Mouse (Mus musculus) lung, postnatal 0 days (tissue): ENCODE measurements at regions not wholly inside any gene's neighbourhood (a gene's known extent, or its start where the extent isn't known, plus 50 kb on each side); places are given as distances from the start of the nearest gene placed in this dataset.
A peak's percentile ranks its signal among the peaks of the same experiment; 100 is the strongest.

Experiments
- ATAC-seq: fragments of 200-750 bp; cut with Nextera tagmentation; 2 replicates; pipeline ENCODE4 v1.8.0; 2017; ENCODE audit warnings: moderate library complexity
- DNase-seq: peaks from one replicate; pipeline ENCODE4 v3.0.0-alpha.2; 2016; ENCODE audit warnings: low spot score
- H3K27ac ChIP-seq: fragments of 300-500 bp; sonication (generic); 2 replicates; pipeline ENCODE4 v1.5.1; 2014; ENCODE audit warnings: antibody characterized with exemption, mild to moderate bottlenecking, low read length, mixed read lengths
- H3K27me3 ChIP-seq: fragments of 300-500 bp; sonication (generic); replicated peaks from 2 replicates; pipeline ENCODE4 v1.6.1; 2014; ENCODE audit warnings: low read length, mixed read lengths; ENCODE audit not compliant: insufficient read depth
- H3K36me3 ChIP-seq: fragments of 300-500 bp; sonication (generic); 2 replicates; pipeline ENCODE4 v1.6.1; 2014; ENCODE audit warnings: low read length, mixed read lengths; ENCODE audit not compliant: insufficient read depth
- H3K4me1 ChIP-seq: fragments of 300-500 bp; sonication (generic); 2 replicates; pipeline ENCODE4 v1.6.1; 2014; ENCODE audit warnings: antibody characterized with exemption, low read depth, low read length, mixed read lengths; ENCODE audit not compliant: insufficient read depth
- H3K4me2 ChIP-seq: fragments of 300-500 bp; sonication (generic); replicated peaks from 2 replicates; pipeline ENCODE4 v1.6.1; 2014; ENCODE audit warnings: low read depth, mild to moderate bottlenecking, low read length, moderate library complexity, mixed read lengths
- H3K4me3 ChIP-seq: fragments of 300-500 bp; sonication (generic); 2 replicates; pipeline ENCODE4 v1.5.1; 2014; ENCODE audit warnings: low read depth, low read length
- H3K9ac ChIP-seq: fragments of 300-500 bp; sonication (generic); replicated peaks from 2 replicates; pipeline ENCODE4 v1.6.1; 2014; ENCODE audit warnings: low read depth, mild to moderate bottlenecking
- H3K9me3 ChIP-seq: fragments of 300-500 bp; sonication (generic); 2 replicates; pipeline ENCODE4 v1.6.1; 2016; ENCODE audit warnings: low read length, mixed read lengths
- CTCF ChIP-seq: IDR thresholded peaks from 2 replicates; pipeline ENCODE4 v1.5.1; 2016; ENCODE audit warnings: antibody characterized with exemption, mild to moderate bottlenecking
- EP300 ChIP-seq: IDR thresholded peaks from 2 replicates; pipeline ENCODE4 v1.6.1; 2016; ENCODE audit warnings: antibody characterized with exemption, mild to moderate bottlenecking, control low read depth
- WGBS: fragments of 180-500 bp; shearing (Covaris S2); extraction: QIAGEN DNeasy Blood & Tissue Kit; methylation state at CpG from one replicate; pipeline ENCODE4 v1.1.7; 2014; 5-methylcytosine and 5-hydroxymethylcytosine counted together

DNA sequence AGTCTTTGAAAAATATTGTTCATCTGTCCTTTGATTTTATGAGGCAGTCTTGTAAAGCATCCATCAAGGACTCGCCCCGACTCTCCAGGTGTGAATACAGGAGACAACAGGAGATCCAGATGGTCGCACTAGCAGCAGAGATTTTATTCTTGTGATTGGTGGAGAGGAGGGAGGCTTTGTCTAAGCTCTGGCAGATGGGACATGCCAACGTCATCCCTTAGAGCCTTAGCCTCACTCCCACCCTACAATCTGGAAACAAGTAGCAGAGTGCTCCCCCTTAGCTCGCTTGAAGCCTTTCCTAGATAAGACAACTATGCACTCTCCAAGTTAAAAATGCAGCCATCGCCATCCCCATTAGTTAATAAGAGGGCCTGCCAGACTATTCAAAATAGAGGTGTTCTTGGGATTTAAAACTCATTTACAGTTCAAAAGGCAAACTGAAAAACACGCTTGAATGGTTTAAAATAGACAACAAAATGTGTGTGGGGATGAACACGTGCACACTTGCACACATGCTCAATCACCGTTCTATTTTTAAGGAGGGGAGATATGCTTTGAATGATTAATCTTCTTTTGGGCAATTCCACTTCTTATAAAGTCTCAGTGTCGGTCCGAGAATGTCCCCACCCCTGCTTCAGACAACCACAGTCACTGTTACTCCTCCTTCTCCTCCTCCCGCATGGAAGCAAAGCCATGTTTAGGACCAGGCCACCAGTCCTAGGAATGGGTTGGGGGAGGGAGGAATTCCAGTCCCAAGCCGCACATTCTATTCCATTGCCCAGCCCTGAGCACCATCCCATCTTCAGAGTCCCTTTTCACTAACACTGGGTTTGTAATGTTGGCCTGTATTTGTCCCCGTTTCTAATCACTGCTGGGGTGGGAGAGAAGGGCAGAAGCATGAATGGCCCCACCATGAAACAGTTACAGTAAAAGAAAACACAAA is 61.5 kb upstream of the Egln3 start:
- ATAC-seq (no peak), DNase-seq (no peak)
- Histone ChIP-seq H3K27me3 (no peaks in the 10 kb centered on the region), H3K4me1 (peaks cover 15% of the 10 kb centered on the region), H3K4me3 (no peak overlapping the region), H3K9ac (no peak overlapping the region), H3K27ac (no peak overlapping the region), H3K4me2 (no peak overlapping the region), H3K9me3 (no peaks in the 10 kb centered on the region), H3K36me3 (no peaks in the 10 kb centered on the region)
- WGBS: 51% methylated on average over 14 of the region's 14 CpGs
- TF ChIP-seq EP300 (no peak), CTCF (no peak)

DNA sequence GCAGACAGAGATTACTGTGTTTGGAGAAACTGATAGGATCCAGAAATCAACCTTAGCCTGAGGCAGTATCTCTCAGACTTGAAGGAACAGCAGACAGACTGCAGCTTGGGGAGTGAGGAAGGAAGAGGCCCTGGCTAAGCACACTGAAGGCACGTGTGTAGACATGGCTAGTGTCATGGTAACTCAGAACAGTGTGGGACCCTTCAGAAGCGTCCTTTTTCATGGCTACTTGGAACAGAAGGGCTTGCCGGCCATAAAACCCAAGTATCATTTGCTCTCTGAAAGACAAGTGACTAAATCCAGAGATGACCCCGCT is 60.7 kb upstream of the Egln3 start:
- ATAC-seq (no peak), DNase-seq (peak; percentile 24)
- no peak for TF ChIP-seq CTCF
- TF ChIP-seq EP300: no peak
- 38% methylated on average over 4 of the region's 4 CpGs for WGBS
- Histone ChIP-seq H3K36me3 (no peaks in the 10 kb centered on the region), H3K9ac (no peak overlapping the region), H3K4me1 (peaks cover 15% of the 10 kb centered on the region), H3K27ac (no peak overlapping the region), H3K4me2 (no peak overlapping the region), H3K4me3 (no peak overlapping the region), H3K9me3 (no peaks in the 10 kb centered on the region), H3K27me3 (no peaks in the 10 kb centered on the region)

DNA sequence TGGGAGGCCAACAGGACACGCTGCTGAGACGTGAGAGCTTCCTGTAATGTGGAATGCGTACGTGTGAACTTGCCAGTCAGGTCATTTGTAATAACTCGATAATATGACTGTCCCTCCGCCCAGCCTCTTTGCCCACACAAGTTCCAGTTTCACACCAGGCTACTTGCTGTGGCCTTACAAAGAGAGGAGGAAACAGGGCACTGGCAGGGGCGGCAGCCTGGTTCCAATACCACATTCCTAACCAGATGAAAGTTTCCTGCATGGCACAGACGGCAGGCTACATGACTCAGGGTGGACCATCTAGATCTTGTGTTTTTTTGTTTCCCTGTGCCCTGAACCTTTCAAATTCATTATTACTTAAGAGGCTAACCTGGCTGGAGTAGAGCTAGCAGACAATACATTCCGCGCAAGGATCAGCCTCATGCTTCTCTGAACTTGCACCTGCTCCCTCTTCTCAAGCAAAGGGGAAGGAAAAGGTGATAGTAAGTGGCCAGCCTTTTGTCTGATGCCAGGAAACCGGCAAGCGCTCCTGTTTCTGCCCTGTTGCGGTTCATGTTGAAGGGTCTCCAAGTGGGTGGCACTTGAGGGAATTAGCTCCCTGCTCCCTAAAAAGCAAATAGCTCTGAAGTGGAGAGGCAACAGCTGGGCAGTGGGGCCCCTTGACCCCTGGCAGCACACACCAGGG is 60.2 kb upstream of the Egln3 start:
- H3K4me2 ChIP-seq: 0 out of 2 replicates have a peak overlapping the region, but pooled peaks have one; percentile 5
- no peaks in the 10 kb centered on the region for H3K9me3 ChIP-seq
- 29% methylated on average over 13 of the region's 13 CpGs for WGBS
- no peak overlapping the region for H3K27ac ChIP-seq
- no peak overlapping the region for H3K9ac ChIP-seq
- H3K4me1 ChIP-seq: peaks cover 15% of the 10 kb centered on the region
- no peak overlapping the region for H3K4me3 ChIP-seq
- no peaks in the 10 kb centered on the region for H3K27me3 ChIP-seq
- ATAC-seq (peak; percentile 42), DNase-seq (peak; percentile 29)
- TF ChIP-seq CTCF (no peak), EP300 (0 out of 2 replicates have a peak, but pooled peaks have one; percentile 16)
- no peaks in the 10 kb centered on the region for H3K36me3 ChIP-seq

DNA sequence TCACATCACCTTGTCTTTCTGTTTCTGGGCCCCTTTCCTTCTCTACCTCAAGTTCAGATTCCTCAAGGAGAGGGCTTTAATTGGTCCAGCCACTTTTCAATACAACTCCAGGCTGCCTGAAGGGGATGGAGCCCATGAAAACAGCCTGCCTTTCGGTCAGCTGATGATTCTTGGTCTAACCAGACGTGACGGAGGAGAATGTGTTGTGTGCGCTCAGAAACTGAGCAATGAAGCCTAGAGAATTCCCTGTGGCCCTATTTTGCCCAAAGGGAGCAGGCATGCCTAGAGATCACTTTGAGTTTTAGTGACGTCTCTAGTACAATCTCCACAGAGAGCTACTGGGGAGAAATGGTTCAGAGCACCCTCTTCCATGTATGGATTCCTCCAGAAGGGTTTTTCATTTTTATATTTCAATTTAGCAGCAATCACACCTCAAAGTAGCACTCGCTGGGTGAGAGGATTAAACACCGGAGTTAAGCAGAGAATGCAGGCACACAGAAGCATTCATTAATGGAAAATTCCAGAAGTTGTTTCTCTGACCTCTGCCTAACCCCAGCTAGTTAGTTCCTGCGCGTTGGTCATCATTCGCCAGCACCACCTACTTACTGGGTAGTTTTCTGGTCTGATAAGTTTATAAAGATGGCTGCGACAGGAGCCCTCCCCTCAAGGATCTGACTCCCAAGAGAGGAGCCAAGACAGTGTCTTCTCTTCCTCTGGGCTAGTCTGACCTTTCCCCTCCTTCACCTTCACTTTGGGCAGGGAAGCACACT is 58.8 kb upstream of the Egln3 start:
- Histone ChIP-seq H3K27me3 (no peaks in the 10 kb centered on the region), H3K4me1 (peaks cover 15% of the 10 kb centered on the region), H3K27ac (no peak overlapping the region), H3K4me3 (no peak overlapping the region), H3K9me3 (no peaks in the 10 kb centered on the region), H3K36me3 (no peaks in the 10 kb centered on the region), H3K9ac (no peak overlapping the region), H3K4me2 (no peak overlapping the region)
- WGBS: 78% methylated on average over 11 of the region's 11 CpGs
- TF ChIP-seq CTCF: no peak
- no peak for TF ChIP-seq EP300
- ATAC-seq: no peak
- DNase-seq: no peak

DNA sequence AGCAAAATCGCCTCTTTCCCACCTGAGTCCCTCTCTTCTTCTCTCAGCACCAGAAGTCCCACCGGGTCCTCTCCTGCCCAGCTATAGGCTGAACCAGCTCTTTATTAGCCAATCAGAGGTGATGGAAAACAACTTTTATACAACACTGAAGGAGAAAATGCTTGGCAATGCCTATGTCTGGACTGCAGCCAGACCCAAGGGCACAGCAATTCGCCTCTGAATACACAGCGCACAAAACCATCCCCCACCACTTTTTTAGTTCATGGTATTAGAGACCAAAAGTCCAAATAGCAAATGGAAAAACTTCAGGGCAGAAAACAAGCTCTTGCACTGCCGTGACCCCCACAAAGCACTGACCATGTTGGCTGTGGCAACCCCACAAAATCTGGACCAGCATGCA is 57.8 kb upstream of the Egln3 start:
- no peak overlapping the region for H3K4me2 ChIP-seq
- no peak overlapping the region for H3K27ac ChIP-seq
- H3K4me3 ChIP-seq: no peak overlapping the region
- WGBS: 81% methylated on average over 5 of the region's 5 CpGs
- no peaks in the 10 kb centered on the region for H3K27me3 ChIP-seq
- H3K4me1 ChIP-seq: peaks cover 15% of the 10 kb centered on the region
- H3K36me3 ChIP-seq: no peaks in the 10 kb centered on the region
- ATAC-seq (no peak), DNase-seq (no peak)
- TF ChIP-seq CTCF (no peak), EP300 (no peak)
- H3K9ac ChIP-seq: no peak overlapping the region
- no peaks in the 10 kb centered on the region for H3K9me3 ChIP-seq

DNA sequence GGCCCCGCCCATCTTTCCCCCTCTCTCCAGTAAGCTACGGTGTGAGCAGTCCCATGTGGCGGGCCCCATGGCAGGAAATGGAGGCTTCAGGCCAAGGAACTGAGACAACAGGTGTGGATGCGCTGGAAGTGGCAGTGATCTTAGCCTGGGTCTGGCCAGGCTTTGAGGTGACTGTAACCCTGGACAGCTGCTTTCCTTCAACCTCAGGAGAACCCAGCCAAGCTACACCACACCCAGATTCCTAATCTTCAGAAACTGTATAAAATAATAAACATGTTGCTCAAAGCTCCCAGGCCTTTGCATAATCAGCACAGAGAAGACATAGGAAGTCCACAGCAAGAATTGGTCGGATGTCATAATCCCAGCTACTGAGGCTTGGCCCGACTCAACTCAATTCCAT is 56.8 kb upstream of the Egln3 start:
- WGBS: 50% methylated on average over 6 of the region's 6 CpGs
- DNase-seq: peak; percentile 86
- H3K36me3 ChIP-seq: no peaks in the 10 kb centered on the region
- H3K27ac ChIP-seq: no peak overlapping the region
- no peaks in the 10 kb centered on the region for H3K27me3 ChIP-seq
- H3K4me1 ChIP-seq: peaks cover 15% of the 10 kb centered on the region
- H3K4me3 ChIP-seq: no peak overlapping the region
- ATAC-seq: peak; percentile 83
- no peak overlapping the region for H3K9ac ChIP-seq
- no peak for TF ChIP-seq CTCF
- peak; percentile 73 for TF ChIP-seq EP300
- H3K4me2 ChIP-seq: no peak overlapping the region
- no peaks in the 10 kb centered on the region for H3K9me3 ChIP-seq
